Mouse (Mus musculus): Measurements from ENCODE around the gene Prkca. TPM values are rescaled to one million over a fixed set of nuclear protein-coding genes. Genes with fewer than 3 reads are reported as not detected.
"Not testable (repeated sequence)": the region's sequence is repeated elsewhere in the genome, so short reads cannot be mapped to it uniquely, and the experiment has no call there.

Gene Prkca
- polyA plus RNA-seq, 1 experiment from 2014 or later = 6.5 TPM

- H3K4me1 ChIP-seq (ENCODE audit: control insufficient read depth, insufficient read depth, low read length) = no peaks in the 10 kb centered on the region; the same call in 1 of the 2 replicates
- no peak overlapping the region for H3K27ac ChIP-seq (ENCODE audit: low read length)
- H3K4me2 ChIP-seq (ENCODE audit: low read length) = no peak overlapping the region
- H3K9ac ChIP-seq (ENCODE audit: low read depth, low read length) = no peak overlapping the region
- ATAC-seq = no peak
- H3K9me3 ChIP-seq (replicated peaks; ENCODE audit: control insufficient read depth, low read length, poor library complexity, severe bottlenecking) = no peaks in the 10 kb centered on the region
- 91% methylated on average over 5 of the region's 5 CpGs for whole genome bisulfite sequencing
- H3K36me3 ChIP-seq (ENCODE audit: control insufficient read depth, insufficient read depth, low read length) = no peaks in the 10 kb centered on the region
- H3K27me3 ChIP-seq (ENCODE audit: control insufficient read depth, insufficient read depth, low read depth, low read length) = no peaks in the 10 kb centered on the region
- H3K4me3 ChIP-seq (ENCODE audit: low read depth, low read length) = no peak overlapping the region
These were observed 248.9 kb downstream of the Prkca start for GRCm38 (mm10) chr11:108094796-108095195.

DNA sequence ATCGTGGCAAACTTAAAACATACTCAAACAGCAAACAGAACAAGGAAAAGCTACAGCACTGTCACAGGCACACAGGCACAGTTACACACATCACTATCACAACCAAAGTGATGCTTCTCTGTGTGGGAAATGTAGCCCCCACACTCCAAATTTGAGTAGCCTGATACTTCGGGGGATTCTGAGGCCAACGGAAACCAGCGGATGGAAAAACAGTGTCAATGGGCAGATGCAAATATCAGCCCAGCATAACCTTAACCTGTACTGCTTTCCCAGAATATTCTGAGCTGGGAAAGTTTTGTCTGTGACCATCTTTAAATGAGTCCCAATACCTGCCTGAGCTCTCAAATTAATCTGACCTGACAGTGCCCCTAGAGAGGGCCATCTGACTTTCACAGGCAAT is 250.5 kb downstream of the Prkca start:
- Histone ChIP-seq H3K27me3 (ENCODE audit: control insufficient read depth, insufficient read depth, low read depth, low read length) (no peaks in the 10 kb centered on the region), H3K9ac (ENCODE audit: low read depth, low read length) (no peak overlapping the region), H3K4me2 (ENCODE audit: low read length) (no peak overlapping the region), H3K4me3 (ENCODE audit: low read depth, low read length) (no peak overlapping the region), H3K4me1 (ENCODE audit: control insufficient read depth, insufficient read depth, low read length) (no peaks in the 10 kb centered on the region; the same call in 1 of the 2 replicates), H3K36me3 (ENCODE audit: control insufficient read depth, insufficient read depth, low read length) (no peaks in the 10 kb centered on the region), H3K27ac (ENCODE audit: low read length) (no peak overlapping the region), H3K9me3 (replicated peaks; ENCODE audit: control insufficient read depth, low read length, poor library complexity, severe bottlenecking) (no peaks in the 10 kb centered on the region)
- ATAC-seq = no peak
- 88% methylated on average over 4 of the region's 4 CpGs for WGBS

DNA sequence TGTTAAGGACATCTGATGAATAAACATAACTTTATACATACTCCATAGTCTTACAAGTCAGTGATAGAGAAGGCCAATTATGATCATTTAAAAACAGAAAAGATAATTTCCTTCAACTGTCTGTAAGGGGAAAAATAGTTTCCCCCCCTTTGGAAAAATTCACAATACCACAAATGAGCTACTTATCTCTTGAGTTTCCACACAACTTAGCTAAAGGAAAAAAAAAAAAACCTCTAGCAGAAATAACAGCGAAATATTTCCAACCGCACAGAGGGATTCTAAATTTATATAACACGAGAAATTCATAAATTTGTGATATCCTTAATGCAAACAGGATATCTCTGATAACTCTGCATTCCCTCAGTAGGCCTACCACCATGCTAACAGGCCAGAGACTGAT is 252.5 kb downstream of the Prkca start:
- H3K27me3 ChIP-seq (ENCODE audit: control insufficient read depth, insufficient read depth, low read depth, low read length) = no peaks in the 10 kb centered on the region
- H3K36me3 ChIP-seq (ENCODE audit: control insufficient read depth, insufficient read depth, low read length) = no peaks in the 10 kb centered on the region
- WGBS = 92% methylated on average over 3 of the region's 3 CpGs
- H3K4me3 ChIP-seq (ENCODE audit: low read depth, low read length) = no peak overlapping the region
- H3K9ac ChIP-seq (ENCODE audit: low read depth, low read length) = no peak overlapping the region
- ATAC-seq = no peak
- H3K27ac ChIP-seq (ENCODE audit: low read length) = no peak overlapping the region
- no peaks in the 10 kb centered on the region for H3K9me3 ChIP-seq (replicated peaks; ENCODE audit: control insufficient read depth, low read length, poor library complexity, severe bottlenecking)
- H3K4me2 ChIP-seq (ENCODE audit: low read length) = no peak overlapping the region
- H3K4me1 ChIP-seq (ENCODE audit: control insufficient read depth, insufficient read depth, low read length) = no peaks in the 10 kb centered on the region; the same call in 1 of the 2 replicates

GRCm38 (mm10) chr11:108090706-108091105 is 253.0 kb downstream of the Prkca start:
- no peak overlapping the region for H3K4me2 ChIP-seq (ENCODE audit: low read length)
- no peak overlapping the region for H3K4me3 ChIP-seq (ENCODE audit: low read depth, low read length)
- H3K4me1 ChIP-seq (ENCODE audit: control insufficient read depth, insufficient read depth, low read length) = no peaks in the 10 kb centered on the region; the same call in 1 of the 2 replicates
- 12% methylated on average over 8 of the region's 8 CpGs for WGBS
- H3K27ac ChIP-seq (ENCODE audit: low read length) = no peak overlapping the region
- H3K36me3 ChIP-seq (ENCODE audit: control insufficient read depth, insufficient read depth, low read length) = no peaks in the 10 kb centered on the region
- no peaks in the 10 kb centered on the region for H3K9me3 ChIP-seq (replicated peaks; ENCODE audit: control insufficient read depth, low read length, poor library complexity, severe bottlenecking)
- H3K27me3 ChIP-seq (ENCODE audit: control insufficient read depth, insufficient read depth, low read depth, low read length) = no peaks in the 10 kb centered on the region
- H3K9ac ChIP-seq (ENCODE audit: low read depth, low read length) = no peak overlapping the region
- ATAC-seq = no peak

DNA sequence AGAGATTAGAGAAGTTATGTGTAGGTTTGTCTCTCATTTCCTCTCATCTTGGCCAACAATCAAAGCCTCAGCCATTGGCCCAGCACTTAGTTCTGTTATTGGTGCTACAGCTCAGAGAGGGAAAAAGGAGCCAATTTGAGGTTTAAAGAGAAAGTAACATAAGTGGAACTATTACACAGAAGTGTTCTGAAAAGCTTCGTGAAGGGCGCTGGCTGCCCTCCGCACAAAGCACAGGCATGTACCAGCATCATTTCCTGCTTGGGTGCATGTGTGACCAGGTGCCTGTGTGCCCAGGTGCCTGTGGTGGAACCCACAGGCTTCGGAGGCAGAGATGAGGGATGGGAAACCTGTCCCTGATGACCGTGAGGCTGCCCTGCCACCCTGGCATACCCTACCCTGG is 255.7 kb downstream of the Prkca start:
- no peak for ATAC-seq

DNA sequence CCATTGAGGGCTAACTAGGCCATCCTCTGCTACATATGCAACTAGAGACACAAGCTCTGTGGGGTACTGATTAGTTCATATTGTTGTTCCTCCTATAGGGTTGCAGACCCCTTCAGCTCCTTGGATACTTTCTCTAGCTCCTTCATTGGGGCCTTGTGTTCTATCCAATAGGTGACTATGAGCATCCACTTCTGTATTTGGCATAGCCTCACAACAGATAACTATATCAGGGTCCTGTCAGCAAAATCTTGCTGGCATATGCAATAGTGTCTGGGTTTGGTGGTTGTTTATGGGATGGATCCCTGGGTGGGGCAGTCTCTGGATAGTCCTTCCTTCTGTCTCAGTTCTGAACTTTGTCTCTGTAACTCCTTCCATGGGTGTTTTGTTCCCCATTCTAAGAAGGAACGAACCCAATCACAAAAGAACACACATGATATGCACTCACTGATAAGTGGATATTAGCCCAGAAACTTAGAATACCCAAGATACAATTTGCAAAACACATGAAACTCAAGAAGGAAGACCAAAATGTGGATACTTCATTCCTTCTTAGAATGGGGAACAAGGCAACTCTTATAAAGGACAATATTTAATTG is 256.5 kb downstream of the Prkca start:
- not testable (repeated sequence) for H3K9me3 ChIP-seq (replicated peaks; ENCODE audit: control insufficient read depth, low read length, poor library complexity, severe bottlenecking); H3K4me3 ChIP-seq (ENCODE audit: low read depth, low read length); H3K27me3 ChIP-seq (ENCODE audit: control insufficient read depth, insufficient read depth, low read depth, low read length); H3K4me1 ChIP-seq (ENCODE audit: control insufficient read depth, insufficient read depth, low read length); H3K4me2 ChIP-seq (ENCODE audit: low read length); ATAC-seq; H3K9ac ChIP-seq (ENCODE audit: low read depth, low read length); H3K36me3 ChIP-seq (ENCODE audit: control insufficient read depth, insufficient read depth, low read length); H3K27ac ChIP-seq (ENCODE audit: low read length)
- 75% methylated on average over 1 of the region's 1 CpGs for WGBS

More for the DNA sequence above, 255.7 kb downstream of the Prkca start:
- Histone ChIP-seq H3K4me1 (ENCODE audit: control insufficient read depth, insufficient read depth, low read length) (no peaks in the 10 kb centered on the region; the same call in 1 of the 2 replicates), H3K9me3 (replicated peaks; ENCODE audit: control insufficient read depth, low read length, poor library complexity, severe bottlenecking) (no peaks in the 10 kb centered on the region), H3K36me3 (ENCODE audit: control insufficient read depth, insufficient read depth, low read length) (no peaks in the 10 kb centered on the region), H3K4me3 (ENCODE audit: low read depth, low read length) (no peak overlapping the region), H3K27me3 (ENCODE audit: control insufficient read depth, insufficient read depth, low read depth, low read length) (no peaks in the 10 kb centered on the region), H3K27ac (ENCODE audit: low read length) (no peak overlapping the region), H3K4me2 (ENCODE audit: low read length) (no peak overlapping the region), H3K9ac (ENCODE audit: low read depth, low read length) (no peak overlapping the region)
- WGBS = 88% methylated on average over 5 of the region's 5 CpGs

- Histone ChIP-seq H3K4me2 (ENCODE audit: low read length) (no peak overlapping the region), H3K27ac (ENCODE audit: low read length) (no peak overlapping the region)
- no peak for ATAC-seq
These were observed 261.1 kb downstream of the Prkca start for GRCm38 (mm10) chr11:108082673-108083072.

GRCm38 (mm10) chr11:108079946-108080650 is 263.6 kb downstream of the Prkca start:
- Histone ChIP-seq H3K27ac (ENCODE audit: low read length) (no peak overlapping the region), H3K4me3 (ENCODE audit: low read depth, low read length) (no peak overlapping the region), H3K36me3 (ENCODE audit: control insufficient read depth, insufficient read depth, low read length) (no peaks in the 10 kb centered on the region), H3K9me3 (replicated peaks; ENCODE audit: control insufficient read depth, low read length, poor library complexity, severe bottlenecking) (no peaks in the 10 kb centered on the region), H3K27me3 (ENCODE audit: control insufficient read depth, insufficient read depth, low read depth, low read length) (no peaks in the 10 kb centered on the region), H3K4me1 (ENCODE audit: control insufficient read depth, insufficient read depth, low read length) (no peaks in the 10 kb centered on the region), H3K4me2 (ENCODE audit: low read length) (no peak overlapping the region), H3K9ac (ENCODE audit: low read depth, low read length) (no peak overlapping the region)
- no peak for ATAC-seq
- WGBS = 72% methylated on average over 5 of the region's 5 CpGs

More at GRCm38 (mm10) chr11:108082673-108083072, 261.1 kb downstream of the Prkca start:
- no peaks in the 10 kb centered on the region for H3K9me3 ChIP-seq (replicated peaks; ENCODE audit: control insufficient read depth, low read length, poor library complexity, severe bottlenecking)
- no peaks in the 10 kb centered on the region for H3K36me3 ChIP-seq (ENCODE audit: control insufficient read depth, insufficient read depth, low read length)
- H3K4me1 ChIP-seq (ENCODE audit: control insufficient read depth, insufficient read depth, low read length) = no peaks in the 10 kb centered on the region
- H3K9ac ChIP-seq (ENCODE audit: low read depth, low read length) = no peak overlapping the region
- H3K4me3 ChIP-seq (ENCODE audit: low read depth, low read length) = no peak overlapping the region
- no peaks in the 10 kb centered on the region for H3K27me3 ChIP-seq (ENCODE audit: control insufficient read depth, insufficient read depth, low read depth, low read length)

GRCm38 (mm10) chr11:108079454-108079853 is 264.3 kb downstream of the Prkca start:
- Histone ChIP-seq H3K4me3 (ENCODE audit: low read depth, low read length) (no peak overlapping the region), H3K9ac (ENCODE audit: low read depth, low read length) (no peak overlapping the region), H3K27ac (ENCODE audit: low read length) (no peak overlapping the region), H3K4me2 (ENCODE audit: low read length) (no peak overlapping the region), H3K36me3 (ENCODE audit: control insufficient read depth, insufficient read depth, low read length) (no peaks in the 10 kb centered on the region), H3K4me1 (ENCODE audit: control insufficient read depth, insufficient read depth, low read length) (no peaks in the 10 kb centered on the region), H3K27me3 (ENCODE audit: control insufficient read depth, insufficient read depth, low read depth, low read length) (no peaks in the 10 kb centered on the region), H3K9me3 (replicated peaks; ENCODE audit: control insufficient read depth, low read length, poor library complexity, severe bottlenecking) (no peaks in the 10 kb centered on the region)
- no peak for ATAC-seq
- WGBS = 95% methylated on average over 5 of the region's 5 CpGs

All from midbrain, embryonic 16.5 days (tissue).